Mouse (Mus musculus): ENCODE data around the gene Zbtb16.

DNA sequence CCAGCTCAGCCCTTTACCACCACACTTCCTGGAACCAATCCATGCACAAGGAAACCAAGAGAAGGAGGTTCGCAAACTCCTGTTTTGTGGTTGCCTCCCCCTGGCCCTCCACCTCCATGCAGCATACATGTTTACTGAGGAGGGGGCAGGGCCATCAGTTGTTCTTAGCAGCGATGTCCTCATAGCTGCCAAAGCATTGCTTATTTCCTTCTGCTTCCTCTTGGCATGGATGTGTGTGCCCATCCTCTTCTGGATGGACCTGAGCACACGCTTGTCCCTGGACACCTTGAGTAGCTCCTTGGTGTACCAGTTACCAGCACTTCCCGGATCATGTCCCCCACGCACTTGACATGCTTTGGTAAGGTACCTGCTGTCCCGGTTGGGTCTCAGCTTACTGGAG is 64.5 kb downstream of the Zbtb16 start:
- TF ChIP-seq TAL1 (IDR thresholded peaks at IDR 0.05; ENCODE audit: low read length) (no peak), GATA1 (IDR thresholded peaks at IDR 0.05; ENCODE audit: low read length) (no peak)
